Mouse (Mus musculus) MEL (cell line): Measurements from ENCODE around the gene 0610010K14Rik. TPM values are rescaled to one million over a fixed set of nuclear protein-coding genes. Genes with fewer than 3 reads are reported as not detected.

Source experiments
- DNase-seq: peaks from one replicate; pipeline ENCODE4 v3.0.0; 2011; ENCODE audit warnings: low read depth, low spot score
- H3K27ac ChIP-seq: 2 replicates; pipeline ENCODE4 v1.5.1; 2012; ENCODE audit warnings: low read depth, mild to moderate bottlenecking, control low read depth, low read length, moderate library complexity; ENCODE audit not compliant: control insufficient read depth
- H3K27me3 ChIP-seq, 2 experiments: fragments of 150-350 bp in 1 of 2; sonication (generic) in 1 of 2; 2 replicates each; pipeline ENCODE4 v1.6.1; 2012; ENCODE audit warnings: low read length in 2 of 2, mild to moderate bottlenecking in 2 of 2, improper control_type of control experiment in 1 of 2, moderate library complexity in 1 of 2; ENCODE audit not compliant: insufficient read depth in 2 of 2, control insufficient read depth in 1 of 2
- H3K36me3 ChIP-seq, 2 experiments: 2 replicates each; pipeline ENCODE4 v1.6.1; 2012 to 2014; ENCODE audit warnings: low read length in 2 of 2, improper control_type of control experiment in 1 of 2, inconsistent platforms in 1 of 2, mild to moderate bottlenecking in 1 of 2; ENCODE audit not compliant: insufficient read depth in 2 of 2, control insufficient read depth in 1 of 2
- H3K4me1 ChIP-seq, 2 experiments: fragments of 150-350 bp in 1 of 2; sonication (generic) in 1 of 2; 2 replicates each; pipeline ENCODE4 v1.6.1; 2012; ENCODE audit warnings: low read length in 2 of 2, improper control_type of control experiment in 1 of 2, mild to moderate bottlenecking in 1 of 2; ENCODE audit not compliant: insufficient read depth in 2 of 2, control insufficient read depth in 1 of 2
- H3K4me3 ChIP-seq, 2 experiments: fragments of 150-350 bp in 1 of 2; sonication (generic) in 1 of 2; 2 replicates each; pipeline ENCODE4 v1.5.1; 2012; ENCODE audit warnings: low read depth in 2 of 2, low read length in 2 of 2, mild to moderate bottlenecking in 2 of 2, moderate library complexity in 2 of 2, control low read depth in 1 of 2, improper control_type of control experiment in 1 of 2; ENCODE audit not compliant: control insufficient read depth in 1 of 2, insufficient read depth in 1 of 2
- H3K79me2 ChIP-seq: 2 replicates; pipeline ENCODE4 v1.6.1; 2012; ENCODE audit warnings: mild to moderate bottlenecking, low read length, moderate library complexity; ENCODE audit not compliant: control insufficient read depth, poor library complexity, insufficient read depth
- H3K9ac ChIP-seq: 2 replicates; pipeline ENCODE4 v1.6.1; 2012; ENCODE audit warnings: low read depth, mild to moderate bottlenecking, control low read depth, low read length, moderate library complexity; ENCODE audit not compliant: control insufficient read depth, poor library complexity, severe bottlenecking
- H3K9me3 ChIP-seq: fragments of 150-350 bp; sonication (generic); replicated peaks from 2 replicates; pipeline ENCODE4 v1.6.1; 2012; ENCODE audit warnings: mild to moderate bottlenecking, low read length, improper control_type of control experiment, moderate library complexity; ENCODE audit not compliant: insufficient read depth
- BHLHE40 ChIP-seq: IDR thresholded peaks from 2 replicates; pipeline ENCODE4 v1.6.1; 2012; ENCODE audit warnings: low read depth, mild to moderate bottlenecking, inconsistent platforms, low read length, improper control_type of control experiment, borderline replicate concordance
- CHD1 ChIP-seq: IDR thresholded peaks from 2 replicates; pipeline ENCODE4 v1.6.1; 2012; ENCODE audit warnings: low read depth, mild to moderate bottlenecking, inconsistent platforms, low read length, improper control_type of control experiment
- CHD2 ChIP-seq: IDR thresholded peaks from 2 replicates; pipeline ENCODE4 v1.6.1; 2011; ENCODE audit warnings: low read length, improper control_type of control experiment
- CTCF ChIP-seq, 3 experiments: IDR thresholded peaks in 2 of 3; conservative IDR thresholded peaks in 1 of 3; 2 replicates each; pipeline ENCODE4 v1.5.1; 2011 to 2012; ENCODE audit warnings: low read length in 3 of 3, low read depth in 2 of 3, mild to moderate bottlenecking in 2 of 3, improper control_type of control experiment in 1 of 3, inconsistent platforms in 1 of 3, mixed read lengths in 1 of 3, moderate library complexity in 1 of 3; ENCODE audit not compliant: control insufficient read depth in 1 of 3, insufficient read depth in 1 of 3, poor library complexity in 1 of 3, severe bottlenecking in 1 of 3
- ELF1 ChIP-seq: IDR thresholded peaks from 2 replicates; pipeline ENCODE4 v1.6.1; 2014; ENCODE audit warnings: low read depth, mild to moderate bottlenecking, inconsistent platforms, low read length, improper control_type of control experiment, moderate library complexity
- EP300 ChIP-seq, 2 experiments: IDR thresholded peaks; 2 replicates each; pipeline ENCODE4 v1.6.1; 2011; ENCODE audit warnings: improper control_type of control experiment in 2 of 2, low read length in 2 of 2, low read depth in 1 of 2, mild to moderate bottlenecking in 1 of 2
- ETS1 ChIP-seq: IDR thresholded peaks from 2 replicates; pipeline ENCODE4 v1.6.1; 2012; ENCODE audit warnings: low read depth, mild to moderate bottlenecking, inconsistent platforms, low read length, improper control_type of control experiment, moderate library complexity
- GABPA ChIP-seq: IDR thresholded peaks from 2 replicates; pipeline ENCODE4 v1.6.1; 2012; ENCODE audit warnings: low read depth, mild to moderate bottlenecking, inconsistent platforms, low read length, improper control_type of control experiment, moderate library complexity
- GATA1 ChIP-seq: IDR thresholded peaks from 2 replicates; pipeline ENCODE4 v1.6.1; 2011; ENCODE audit warnings: low read depth, low read length, improper control_type of control experiment
- HCFC1 ChIP-seq: IDR thresholded peaks from 2 replicates; pipeline ENCODE4 v1.6.1; 2012; ENCODE audit warnings: low read depth, mild to moderate bottlenecking, inconsistent platforms, low read length, improper control_type of control experiment, moderate library complexity
- JUND ChIP-seq: IDR thresholded peaks from 2 replicates; pipeline ENCODE4 v1.6.1; 2011; ENCODE audit warnings: low read depth, mild to moderate bottlenecking, improper control_type of control experiment, low read length
- KAT2A ChIP-seq: conservative IDR thresholded peaks from 2 replicates; pipeline ENCODE4 v1.6.1; 2012; ENCODE audit warnings: low read depth, low read length, improper control_type of control experiment, inconsistent platforms
- MAFK ChIP-seq: IDR thresholded peaks from 2 replicates; pipeline ENCODE4 v1.6.1; 2011; ENCODE audit warnings: low read depth, mild to moderate bottlenecking, low read length, improper control_type of control experiment, borderline replicate concordance
- MAX ChIP-seq: IDR thresholded peaks from 2 replicates; pipeline ENCODE4 v1.6.1; 2011; ENCODE audit warnings: low read length, improper control_type of control experiment
- MXI1 ChIP-seq: IDR thresholded peaks from 2 replicates; pipeline ENCODE4 v1.6.1; 2011; ENCODE audit warnings: mild to moderate bottlenecking, low read depth, low read length, improper control_type of control experiment
- NELFE ChIP-seq: IDR thresholded peaks from 2 replicates; pipeline ENCODE4 v1.6.1; 2011; ENCODE audit warnings: low read depth, low read length, improper control_type of control experiment
- POLR2A ChIP-seq, 2 experiments: IDR thresholded peaks; 2 replicates each; pipeline ENCODE4 v1.6.1; 2011 to 2012; ENCODE audit warnings: low read length in 2 of 2, mild to moderate bottlenecking in 2 of 2, control low read depth in 1 of 2, improper control_type of control experiment in 1 of 2, low read depth in 1 of 2, moderate library complexity in 1 of 2; ENCODE audit not compliant: control insufficient read depth in 1 of 2, insufficient read depth in 1 of 2, poor library complexity in 1 of 2
- POLR2AphosphoS2 ChIP-seq: IDR thresholded peaks from 2 replicates; pipeline ENCODE4 v1.6.1; 2011; ENCODE audit warnings: low read length, improper control_type of control experiment
- RAD21 ChIP-seq: IDR thresholded peaks from 2 replicates; pipeline ENCODE4 v1.6.1; 2011; ENCODE audit warnings: mild to moderate bottlenecking, low read depth, low read length, improper control_type of control experiment
- SIN3A ChIP-seq: IDR thresholded peaks from 2 replicates; pipeline ENCODE4 v1.6.1; 2012; ENCODE audit warnings: low read length, improper control_type of control experiment, inconsistent platforms
- SMC3 ChIP-seq: IDR thresholded peaks from 2 replicates; pipeline ENCODE4 v1.6.1; 2011; ENCODE audit warnings: low read depth, low read length, improper control_type of control experiment
- TBP ChIP-seq: IDR thresholded peaks from 2 replicates; pipeline ENCODE4 v1.8.0; 2011; ENCODE audit warnings: low read depth, low read length, improper control_type of control experiment
- TCF12 ChIP-seq: IDR thresholded peaks from 2 replicates; pipeline ENCODE4 v1.6.1; 2014; ENCODE audit warnings: low read depth, mild to moderate bottlenecking, inconsistent platforms, low read length, improper control_type of control experiment, moderate library complexity
- UBTF ChIP-seq: IDR thresholded peaks from 2 replicates; pipeline ENCODE4 v1.6.1; 2012; ENCODE audit warnings: low read depth, mild to moderate bottlenecking, inconsistent platforms, low read length, improper control_type of control experiment, moderate library complexity, borderline replicate concordance; ENCODE audit not compliant: insufficient read depth
- USF1 ChIP-seq: IDR thresholded peaks from 2 replicates; pipeline ENCODE4 v1.6.1; 2014; ENCODE audit warnings: low read depth, mild to moderate bottlenecking, inconsistent platforms, low read length, improper control_type of control experiment, moderate library complexity
- USF2 ChIP-seq, 2 experiments: IDR thresholded peaks; 2 replicates each; pipeline ENCODE4 v1.6.1; 2011 to 2012; ENCODE audit warnings: improper control_type of control experiment in 2 of 2, low read length in 2 of 2, borderline replicate concordance in 1 of 2, inconsistent platforms in 1 of 2, low read depth in 1 of 2, mild to moderate bottlenecking in 1 of 2; ENCODE audit not compliant: insufficient read depth in 1 of 2
- ZC3H11A ChIP-seq: IDR thresholded peaks from 2 replicates; pipeline ENCODE4 v1.6.1; 2012; ENCODE audit warnings: low read depth, mild to moderate bottlenecking, inconsistent platforms, low read length, improper control_type of control experiment
- ZMIZ1 ChIP-seq: IDR thresholded peaks from 2 replicates; pipeline ENCODE4 v1.6.1; 2012; ENCODE audit warnings: low read depth, mild to moderate bottlenecking, inconsistent platforms, low read length, improper control_type of control experiment, moderate library complexity
- ZNF384 ChIP-seq: IDR thresholded peaks from 2 replicates; pipeline ENCODE4 v1.6.1; 2012; ENCODE audit warnings: low read depth, mild to moderate bottlenecking, inconsistent platforms, low read length, improper control_type of control experiment
- polyA plus RNA-seq, 2 experiments: library from polyadenylated mRNA; stranded (reverse) in 1 of 2; unstranded in 1 of 2; fragments of >175 nt in 1 of 2; fragments of >200 nt in 1 of 2; gene quantifications; 2 replicates each; pipeline versions ENCODE4 v1.2.1 to v1.2.4; 2012; ENCODE audit warnings: low replicate concordance in 2 of 2, low read depth in 1 of 2; ENCODE audit not compliant: insufficient read length in 2 of 2, insufficient read depth in 1 of 2, missing spikeins in 1 of 2
- total RNA-seq: library from RNA; depleted of rRNA; stranded (reverse); fragments of 300-350 nt; gene quantifications from 2 replicates; pipeline ENCODE4 v1.2.3, GENCODE M21; 2012

Gene 0610010K14Rik
- total and polyA plus RNA-seq, 3 experiments: 60.4 to 189 TPM; not detected in 1

DNA sequence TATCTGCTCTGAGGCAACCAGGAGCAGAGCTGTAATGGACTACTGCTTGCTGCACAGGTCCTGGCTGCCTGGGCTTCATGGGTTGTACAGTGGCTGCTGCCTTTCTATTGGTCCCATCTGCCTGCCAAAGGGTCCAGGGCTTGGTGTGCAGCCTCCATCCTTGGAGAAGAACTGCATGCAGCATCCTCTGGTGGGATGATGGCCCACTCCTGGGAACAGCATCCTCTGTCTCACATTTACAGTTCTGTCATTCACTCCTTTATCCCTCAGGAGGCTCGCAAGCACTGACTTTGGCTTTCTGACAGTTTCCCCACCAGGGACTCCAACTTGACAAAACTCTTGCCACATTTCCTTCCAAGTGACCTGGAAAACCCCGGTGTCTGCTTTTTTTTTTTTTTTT is 30.9 kb downstream of the 0610010K14Rik start:
- Histone ChIP-seq H3K27me3 (peaks cover 5% of the 10 kb centered on the region in 2 experiments; a peak in 3 of 4 replicates), H3K4me3 (no peak overlapping the region), H3K79me2 (no peaks in the 10 kb centered on the region), H3K4me1 (no peaks in the 10 kb centered on the region), H3K9ac (no peak overlapping the region), H3K27ac (no peak overlapping the region)
- DNase-seq: no peak
- TF ChIP-seq HCFC1 (no peak), POLR2AphosphoS2 (no peak), USF1 (no peak), GABPA (no peak), EP300 (IDR thresholded peaks at IDR 0.05; ENCODE audit: low read depth in 1 of 2, low read length in 2 of 2) (no peak), KAT2A (no peak), ETS1 (no peak), GATA1 (no peak), NELFE (no peak), UBTF (no peak), MAFK (no peak), ZMIZ1 (no peak), SMC3 (no peak), TBP (no peak), RAD21 (no peak), BHLHE40 (no peak), MAX (no peak)
- TF ChIP-seq, all 39 proteins: peak for 0
- Histone ChIP-seq H3K36me3 (no peaks in the 10 kb centered on the region), H3K9me3 (no peaks in the 10 kb centered on the region)

DNA sequence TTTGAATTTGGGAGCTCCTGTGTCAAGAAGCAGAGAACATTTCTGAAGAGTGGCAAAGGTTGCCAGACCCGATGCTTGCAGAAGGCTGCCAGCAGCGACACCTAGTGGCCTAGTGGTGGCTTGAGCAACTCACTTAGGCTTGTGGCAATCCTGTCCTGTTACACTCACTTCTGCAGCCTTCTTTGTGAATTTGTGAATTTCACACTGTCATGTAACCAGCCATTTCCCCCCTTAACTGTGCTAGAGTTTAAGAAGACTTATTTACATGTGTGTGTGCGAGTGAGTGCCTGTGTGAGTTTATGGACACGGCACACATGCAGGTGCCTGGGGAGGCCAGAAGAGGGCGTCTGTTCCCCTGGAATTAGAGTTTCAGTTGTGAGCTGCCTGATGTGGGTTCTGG is 36.0 kb downstream of the 0610010K14Rik start:
- peak; percentile 90 for DNase-seq
- H3K27ac ChIP-seq: no peak overlapping the region
- no peak overlapping the region for H3K4me3 ChIP-seq
- no peaks in the 10 kb centered on the region for H3K9me3 ChIP-seq
- no peaks in the 10 kb centered on the region for H3K36me3 ChIP-seq
- no peak overlapping the region for H3K9ac ChIP-seq
- H3K79me2 ChIP-seq: no peaks in the 10 kb centered on the region
- H3K27me3 ChIP-seq: peaks cover 5% of the 10 kb centered on the region in 2 experiments; a peak in 3 of 4 replicates
- H3K4me1 ChIP-seq: peaks cover 3 to 6% of the 10 kb centered on the region in 2 experiments; a peak in 3 of 4 replicates
- TF ChIP-seq MAFK (no peak), JUND (no peak), CHD2 (no peak), NELFE (no peak; the same call in 1 of the 2 replicates), GATA1 (no peak), USF2 (IDR thresholded peaks at IDR 0.05; ENCODE audit: borderline replicate concordance in 1 of 2, insufficient read depth in 1 of 2, low read depth in 1 of 2, low read length in 2 of 2) (no peak), KAT2A (no peak), TBP (0 out of 2 replicates have a peak, but pooled peaks have one; percentile 36), MAX (peak; percentile 32; the same call in 1 of the 2 replicates), CHD1 (no peak), MXI1 (peak; percentile 34; the same call in 1 of the 2 replicates), GABPA (0 out of 2 replicates have a peak, but pooled peaks have one; percentile 24), SIN3A (peak; percentile 54; the same call in 1 of the 2 replicates), HCFC1 (0 out of 2 replicates have a peak, but pooled peaks have one; percentile 43), ELF1 (no peak), TCF12 (0 out of 2 replicates have a peak, but pooled peaks have one; percentile 37), ETS1 (no peak), RAD21 (peak; percentile 73), SMC3 (peak; percentile 90), ZNF384 (no peak), CTCF (IDR thresholded peaks at IDR 0.05 in 2 of 3, conservative IDR thresholded peaks at IDR 0.05 in 1 of 3; ENCODE audit: control insufficient read depth in 1 of 3, insufficient read depth in 1 of 3, low read depth in 2 of 3, low read length in 3 of 3, poor library complexity in 1 of 3, severe bottlenecking in 1 of 3) (peak; percentile 86 to 98 (median 97)), ZC3H11A (peak; percentile 70), BHLHE40 (0 out of 2 replicates have a peak, but pooled peaks have one; percentile 42), USF1 (0 out of 2 replicates have a peak, but pooled peaks have one; percentile 23), POLR2A (IDR thresholded peaks at IDR 0.05; ENCODE audit: control insufficient read depth in 1 of 2, insufficient read depth in 1 of 2, low read depth in 1 of 2, low read length in 2 of 2, poor library complexity in 1 of 2) (no peak), EP300 (IDR thresholded peaks at IDR 0.05; ENCODE audit: low read depth in 1 of 2, low read length in 2 of 2) (peak in 1 of 2 experiments; percentile 18; a peak in 1 of 4 replicates), ZMIZ1 (no peak)
